Mouse (Mus musculus): ENCODE measurements around the gene Peg10. TPM values are rescaled to one million over a fixed set of nuclear protein-coding genes. Genes with fewer than 3 reads are reported as not detected.
"Not testable (repeated sequence)": the region's sequence is repeated elsewhere in the genome, so short reads cannot be mapped to it uniquely, and the experiment has no call there.

Peg10 gene
- total and polyA plus RNA-seq, 3 experiments, result not detected

DNA sequence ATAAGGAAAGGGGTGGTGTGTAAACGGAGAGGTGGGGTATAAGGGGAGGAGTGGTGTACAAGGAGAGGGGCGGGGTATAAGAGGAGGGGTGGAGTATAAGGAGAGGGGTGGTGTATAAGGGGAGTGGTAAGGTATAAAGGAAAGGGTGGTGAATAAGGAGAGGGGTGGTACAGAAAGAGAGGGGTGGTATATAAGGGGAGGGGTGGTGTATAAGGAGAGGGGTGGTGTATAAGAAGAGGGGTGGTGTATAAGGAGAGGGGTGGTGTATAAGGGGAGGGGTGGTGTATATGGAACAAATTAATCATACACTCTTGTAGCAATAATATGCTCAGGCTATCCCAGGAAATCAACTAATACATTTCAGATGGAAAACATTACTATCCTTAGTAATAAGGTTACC, 15.1 kb downstream of the Peg10 start:
- H3K36me3 ChIP-seq (replicated peaks in 1 of 2; ENCODE audit: control insufficient read depth in 1 of 2, insufficient read depth in 1 of 2, low read length in 1 of 2), result no peaks in the 10 kb centered on the region
- no peak overlapping the region for H3K27ac ChIP-seq (ENCODE audit: insufficient read depth, low read depth)
- H3K9me3 ChIP-seq (replicated peaks; ENCODE audit: low read length), result no peaks in the 10 kb centered on the region
- no peak overlapping the region for H3K4me2 ChIP-seq (ENCODE audit: insufficient read depth, low read depth, poor library complexity, severe bottlenecking)
- dilution Hi-C loops (cut with MboI; ENCODE audit: extremely low pct_ligation_motif_present, extremely low pct_unique_long_range_greater_than_20kb, low sequenced_read_pairs) (no loop called here), in situ Hi-C loops (cut with MboI; ENCODE audit: low pct_ligation_motif_present, low pct_unique_long_range_greater_than_20kb, low sequenced_read_pairs) (no loop called here)
- no peak for DNase-seq (ENCODE audit: extremely low read depth)
- no peak overlapping the region for H3K4me3 ChIP-seq (replicated peaks in 1 of 3; ENCODE audit: low read depth in 2 of 3, low read length in 2 of 3, poor library complexity in 1 of 3)
- H3K27me3 ChIP-seq (replicated peaks), result no peaks in the 10 kb centered on the region
- H3K9ac ChIP-seq (ENCODE audit: insufficient read depth, low read depth), result no peak overlapping the region
- TF ChIP-seq E2F4 (IDR thresholded peaks at IDR 0.05; ENCODE audit: insufficient replicate concordance, low read depth, low read length) (no peak), MAFK (IDR thresholded peaks at IDR 0.05; ENCODE audit: insufficient replicate concordance, low read length) (no peak), TCF12 (IDR thresholded peaks at IDR 0.05; ENCODE audit: low read depth, low read length) (no peak), EP300 (IDR thresholded peaks at IDR 0.05; ENCODE audit: low read length) (no peak)
- no peaks in the 10 kb centered on the region for H3K4me1 ChIP-seq (ENCODE audit: control insufficient read depth in 1 of 2, insufficient read depth in 2 of 2)
- H3K79me2 ChIP-seq (replicated peaks; ENCODE audit: control insufficient read depth, extremely low read depth, insufficient read depth, poor library complexity, severe bottlenecking), result no peaks in the 10 kb centered on the region

DNA sequence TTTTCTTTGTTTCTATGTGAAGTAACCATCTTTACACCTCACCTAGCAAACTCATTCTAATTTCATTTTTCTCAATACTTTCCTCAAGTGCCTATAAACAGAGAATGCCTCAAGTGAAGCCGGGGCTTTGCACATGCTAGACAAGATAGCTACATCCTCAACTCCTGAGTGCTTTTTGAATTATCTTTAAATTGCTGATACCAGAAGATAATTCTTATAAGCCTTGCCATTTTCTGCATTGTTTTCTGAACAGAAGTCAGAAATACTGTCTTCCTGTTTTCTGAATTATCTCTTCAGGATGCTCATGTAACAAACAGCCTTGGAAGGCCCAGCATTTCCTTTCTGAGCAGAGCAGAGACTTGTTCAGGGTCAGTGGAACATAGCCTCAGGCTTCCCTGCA, 49.2 kb downstream of the Peg10 start:
- no peak overlapping the region for H3K27ac ChIP-seq (ENCODE audit: insufficient read depth, low read depth)
- no peak overlapping the region for H3K4me3 ChIP-seq (replicated peaks in 1 of 3; ENCODE audit: low read depth in 2 of 3, low read length in 2 of 3, poor library complexity in 1 of 3)
- no peak for DNase-seq (ENCODE audit: extremely low read depth)
- no peaks in the 10 kb centered on the region for H3K27me3 ChIP-seq (replicated peaks)
- peaks cover 0 to 10% of the 10 kb centered on the region in 2 experiments; a peak in 2 of 4 replicates for H3K4me1 ChIP-seq (ENCODE audit: control insufficient read depth in 1 of 2, insufficient read depth in 2 of 2)
- H3K9me3 ChIP-seq (replicated peaks; ENCODE audit: low read length), result no peaks in the 10 kb centered on the region
- H3K4me2 ChIP-seq (ENCODE audit: insufficient read depth, low read depth, poor library complexity, severe bottlenecking), result no peak overlapping the region
- in situ Hi-C loops (cut with MboI; ENCODE audit: low pct_ligation_motif_present, low pct_unique_long_range_greater_than_20kb, low sequenced_read_pairs) (no loop called here), dilution Hi-C loops (cut with MboI; ENCODE audit: extremely low pct_ligation_motif_present, extremely low pct_unique_long_range_greater_than_20kb, low sequenced_read_pairs) (no loop called here)
- TF ChIP-seq SMC3 (IDR thresholded peaks at IDR 0.05; ENCODE audit: low read depth, low read length), result no peak
- TF ChIP-seq ZMIZ1 (IDR thresholded peaks at IDR 0.05; ENCODE audit: low read depth, low read length), result no peak
- TF ChIP-seq NRF1 (IDR thresholded peaks at IDR 0.05; ENCODE audit: low read depth, low read length), result no peak
- no peak for TF ChIP-seq RAD21 (IDR thresholded peaks at IDR 0.05; ENCODE audit: low read depth, low read length)
- TF ChIP-seq HCFC1 (IDR thresholded peaks at IDR 0.05; ENCODE audit: low read depth, low read length), result no peak
- TF ChIP-seq BHLHE40 (IDR thresholded peaks at IDR 0.05; ENCODE audit: low read depth, low read length), result no peak
- no peak for TF ChIP-seq TBP (conservative IDR thresholded peaks at IDR 0.05; ENCODE audit: low read depth, low read length)
- TF ChIP-seq ELF1 (IDR thresholded peaks at IDR 0.05; ENCODE audit: low read depth, low read length), result no peak
- no peak for TF ChIP-seq GABPA (IDR thresholded peaks at IDR 0.05; ENCODE audit: insufficient replicate concordance, low read depth, low read length)
- TF ChIP-seq TCF12 (IDR thresholded peaks at IDR 0.05; ENCODE audit: low read depth, low read length), result no peak
- no peak for TF ChIP-seq MAZ (IDR thresholded peaks at IDR 0.05; ENCODE audit: low read depth, low read length)
- TF ChIP-seq SIN3A (IDR thresholded peaks at IDR 0.05; ENCODE audit: low read length), result no peak
- TF ChIP-seq MYC (IDR thresholded peaks at IDR 0.05; ENCODE audit: low read depth, low read length), result no peak
- no peak for TF ChIP-seq MEF2A (IDR thresholded peaks at IDR 0.05; ENCODE audit: borderline replicate concordance, low read depth, low read length)
- no peak for TF ChIP-seq POLR2A (IDR thresholded peaks at IDR 0.05; ENCODE audit: low read depth, low read length)
- no peak for TF ChIP-seq CTCF (conservative IDR thresholded peaks at IDR 0.05 in 1 of 2, IDR thresholded peaks at IDR 0.05 in 1 of 2; ENCODE audit: low read depth in 2 of 2, low read length in 2 of 2)
- TF ChIP-seq USF1 (IDR thresholded peaks at IDR 0.05; ENCODE audit: low read depth, low read length), result no peak
- TF ChIP-seq ZC3H11A (IDR thresholded peaks at IDR 0.05; ENCODE audit: low read depth, low read length), result no peak
- no peak for TF ChIP-seq POLR2AphosphoS2 (IDR thresholded peaks at IDR 0.05; ENCODE audit: low read depth, low read length)
- H3K79me2 ChIP-seq (replicated peaks; ENCODE audit: control insufficient read depth, extremely low read depth, insufficient read depth, poor library complexity, severe bottlenecking), result no peaks in the 10 kb centered on the region
- no peaks in the 10 kb centered on the region for H3K36me3 ChIP-seq (replicated peaks in 1 of 2; ENCODE audit: control insufficient read depth in 1 of 2, insufficient read depth in 1 of 2, low read length in 1 of 2)
- no peak overlapping the region for H3K9ac ChIP-seq (ENCODE audit: insufficient read depth, low read depth)

DNA sequence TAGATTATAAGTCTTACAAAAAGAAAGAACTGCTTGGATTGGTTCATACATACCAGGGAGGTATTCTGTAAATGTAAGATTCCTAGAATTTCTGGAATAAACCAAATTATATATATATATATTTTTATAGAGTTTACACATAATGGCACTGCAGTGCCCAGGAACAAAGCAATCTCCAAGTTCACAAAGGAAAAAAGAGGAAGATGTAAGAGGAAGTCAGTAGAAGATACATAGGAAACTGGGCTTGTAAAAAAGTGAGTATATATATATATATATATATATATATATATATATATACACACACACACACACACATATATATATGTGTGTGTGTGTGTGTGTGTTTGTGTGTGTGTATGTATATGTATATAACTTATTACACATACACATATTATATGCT, 50.2 kb downstream of the Peg10 start:
- H3K27me3 ChIP-seq (replicated peaks); H3K4me3 ChIP-seq (replicated peaks in 1 of 3; ENCODE audit: low read depth in 2 of 3, low read length in 2 of 3, poor library complexity in 1 of 3); H3K9me3 ChIP-seq (replicated peaks; ENCODE audit: low read length); H3K36me3 ChIP-seq (replicated peaks in 1 of 2; ENCODE audit: control insufficient read depth in 1 of 2, insufficient read depth in 1 of 2, low read length in 1 of 2); H3K9ac ChIP-seq (ENCODE audit: insufficient read depth, low read depth); H3K27ac ChIP-seq (ENCODE audit: insufficient read depth, low read depth); H3K4me2 ChIP-seq (ENCODE audit: insufficient read depth, low read depth, poor library complexity, severe bottlenecking); H3K4me1 ChIP-seq (ENCODE audit: control insufficient read depth in 1 of 2, insufficient read depth in 2 of 2); dilution Hi-C loops (cut with MboI; ENCODE audit: extremely low pct_ligation_motif_present, extremely low pct_unique_long_range_greater_than_20kb, low sequenced_read_pairs); DNase-seq (ENCODE audit: extremely low read depth); H3K79me2 ChIP-seq (replicated peaks; ENCODE audit: control insufficient read depth, extremely low read depth, insufficient read depth, poor library complexity, severe bottlenecking); in situ Hi-C loops (cut with MboI; ENCODE audit: low pct_ligation_motif_present, low pct_unique_long_range_greater_than_20kb, low sequenced_read_pairs): not testable (repeated sequence)
